ENCODE assay signal across 8 mouse cellular contexts in genomic region chr8:119708878-119709702, GRCm38 (mm10). TPM values are rescaled to one million over a fixed set of nuclear protein-coding genes. Genes with fewer than 3 reads are reported as not detected.
DNase-seq lines count a peak whose midpoint lies in the region; ATAC-seq and TF ChIP-seq lines count a peak whose summit lies in the region.

No protein-coding gene starts in this region.

- no peak overlapping the region for H3K9ac ChIP-seq in lung, embryonic 16.5 days (ENCODE audit: low read length)
- no peak overlapping the region for H3K9ac ChIP-seq in heart, embryonic 15.5 days

- DNase-seq in lung, postnatal 10 days, result no peak
- DNase-seq in brain, embryonic 14.5 days (ENCODE audit: low read depth), result peak; percentile 48
- peak; percentile 30 for DNase-seq in mesoderm, embryonic 11.5 days (ENCODE audit: low read depth, low spot score)
- DNase-seq in spleen, adult 12 weeks (ENCODE audit: low spot score), result no peak
- DNase-seq in frontal cortex, postnatal 25 days (ENCODE audit: low spot score in 2 of 2), result no peak

- peak overlapping the region; percentile 27; the same call in 1 of the 2 replicates for H3K27ac ChIP-seq in lung, embryonic 16.5 days (ENCODE audit: low read length)
- H3K27ac ChIP-seq in heart, embryonic 15.5 days, result no peak overlapping the region

- H3K4me2 ChIP-seq in lung, embryonic 16.5 days (ENCODE audit: low read depth, low read length), result no peak overlapping the region
- H3K4me2 ChIP-seq in heart, embryonic 15.5 days, result no peak overlapping the region

- H3K9me3 ChIP-seq in lung, embryonic 16.5 days (ENCODE audit: control insufficient read depth, low read length), result no peaks in the 10 kb centered on the region
- H3K9me3 ChIP-seq in heart, embryonic 15.5 days (replicated peaks), result no peaks in the 10 kb centered on the region

- TF ChIP-seq CTCF in brain, embryonic 14.5 days (IDR thresholded peaks at IDR 0.05; ENCODE audit: borderline replicate concordance, extremely low read depth, insufficient read depth, insufficient read length), result no peak

- H3K4me1 ChIP-seq in lung, embryonic 16.5 days (replicated peaks; ENCODE audit: control insufficient read depth, insufficient read depth, low read length), result 0 out of 2 replicates have a peak, but pooled peaks cover 9% of the 10 kb centered on the region
- H3K4me1 ChIP-seq in heart, embryonic 15.5 days (replicated peaks), result no peaks in the 10 kb centered on the region; the same call in 1 of the 2 replicates

- no peak overlapping the region for H3K4me3 ChIP-seq in lung, embryonic 16.5 days (ENCODE audit: low read length)
- no peak overlapping the region for H3K4me3 ChIP-seq in heart, embryonic 15.5 days

- 46% methylated on average over 14 of the region's 14 CpGs for WGBS in lung, embryonic 16.5 days
- 61% methylated on average over 14 of the region's 14 CpGs for WGBS in heart, embryonic 15.5 days

- TF ChIP-seq POLR2A in brain, embryonic 14.5 days (IDR thresholded peaks at IDR 0.05; ENCODE audit: borderline replicate concordance, extremely low read depth, insufficient read depth, insufficient read length, poor library complexity, severe bottlenecking), result no peak

- no peaks in the 10 kb centered on the region for H3K36me3 ChIP-seq in lung, embryonic 16.5 days (ENCODE audit: control insufficient read depth, insufficient read depth, low read length)
- no peaks in the 10 kb centered on the region for H3K36me3 ChIP-seq in heart, embryonic 15.5 days

- no peak; the same call in 1 of the 2 replicates for ATAC-seq in lung, embryonic 16.5 days (ENCODE audit: low read depth)
- ATAC-seq in heart, embryonic 15.5 days (replicated peaks; ENCODE audit: insufficient number of reproducible peaks, insufficient read depth, low FRiP score, low read depth), result peak; percentile 12; the same call in 1 of the 2 replicates
- no peak; the same call in 1 of the 2 replicates for ATAC-seq in frontal cortex, adult (ENCODE audit: low TSS enrichment)

- no peaks in the 10 kb centered on the region for H3K27me3 ChIP-seq in lung, embryonic 16.5 days (ENCODE audit: control insufficient read depth, insufficient read depth, low read depth, low read length)
- no peaks in the 10 kb centered on the region; the same call in 1 of the 2 replicates for H3K27me3 ChIP-seq in heart, embryonic 15.5 days

RNA-seq across cellular contexts. Expression of gene Atp2c2, which starts 9.3 kb away (rescaled TPM):
- polyA plus RNA-seq in lung, embryonic 16.5 days (2015; fragmentation: Nextera tagmentation; extraction: Ambion mirVana), result 3.5 and 4.0 TPM in 2 replicates
- polyA plus RNA-seq in brain, embryonic 14.5 days (2012; rRNA removed), result 0.24 and 0.38 TPM in 2 replicates
- 0.13 and 0.42 TPM in 2 replicates for polyA plus RNA-seq in heart, embryonic 15.5 days (2015; fragmentation: Nextera tagmentation; extraction: Ambion mirVana)

RNA-seq across cellular contexts. Expression of gene Wfdc1, which starts 42.9 kb away (rescaled TPM):
- 10.8 and 13.0 TPM in 2 replicates for polyA plus RNA-seq in lung, embryonic 16.5 days (2015; fragmentation: Nextera tagmentation; extraction: Ambion mirVana)
- polyA plus RNA-seq in brain, embryonic 14.5 days (2012; rRNA removed), result 3.1 TPM in 2 replicates
- polyA plus RNA-seq in heart, embryonic 15.5 days (2015; fragmentation: Nextera tagmentation; extraction: Ambion mirVana), result 5.9 and 6.2 TPM in 2 replicates

Comparison
In these comparisons a context has a peak if more than half of its experiments do, and no peak if none do; other contexts are left out.
1. DNase-seq: peak in brain, embryonic 14.5 days (single experiment) and mesoderm, embryonic 11.5 days (single experiment); none in lung, postnatal 10 days (single experiment), spleen, adult 12 weeks (single experiment) and frontal cortex, postnatal 25 days (0 of 2).